Mouse (Mus musculus): ENCODE measurements around the gene H2-Eb2. TPM values are rescaled to one million over a fixed set of nuclear protein-coding genes. Genes with fewer than 3 reads are reported as not detected.

H2-Eb2 gene
- polyA plus RNA-seq, 1 experiment from 2014 or later: 0.08 TPM

DNA sequence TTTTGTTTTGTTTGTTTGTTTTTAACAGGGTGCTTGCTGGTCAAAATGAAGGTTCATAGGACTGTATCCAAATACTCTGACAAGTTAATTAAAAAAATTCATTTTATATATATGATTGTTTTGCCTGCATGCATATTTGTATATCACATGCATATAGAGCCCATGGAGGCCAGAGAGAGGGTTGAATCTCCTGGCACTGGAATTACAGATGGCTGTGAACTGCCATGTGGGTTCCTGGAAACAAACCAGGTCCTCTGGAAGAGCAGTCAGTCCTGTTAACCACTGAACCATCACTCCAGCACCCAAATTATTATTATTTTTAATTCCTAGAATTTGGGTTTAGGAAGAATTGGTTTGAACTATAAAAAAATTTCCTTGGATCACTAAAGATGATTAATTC, 30.2 kb upstream of the H2-Eb2 start:
- Histone ChIP-seq H3K4me2 (no peak overlapping the region), H3K4me1 (peaks cover 7% of the 10 kb centered on the region; the same call in 1 of the 2 replicates), H3K4me3 (no peak overlapping the region), H3K27ac (no peak overlapping the region), H3K9me3 (no peaks in the 10 kb centered on the region), H3K9ac (no peak overlapping the region), H3K27me3 (replicated peaks) (no peaks in the 10 kb centered on the region), H3K36me3 (replicated peaks) (no peaks in the 10 kb centered on the region)
- ATAC-seq (replicated peaks): no peak

DNA sequence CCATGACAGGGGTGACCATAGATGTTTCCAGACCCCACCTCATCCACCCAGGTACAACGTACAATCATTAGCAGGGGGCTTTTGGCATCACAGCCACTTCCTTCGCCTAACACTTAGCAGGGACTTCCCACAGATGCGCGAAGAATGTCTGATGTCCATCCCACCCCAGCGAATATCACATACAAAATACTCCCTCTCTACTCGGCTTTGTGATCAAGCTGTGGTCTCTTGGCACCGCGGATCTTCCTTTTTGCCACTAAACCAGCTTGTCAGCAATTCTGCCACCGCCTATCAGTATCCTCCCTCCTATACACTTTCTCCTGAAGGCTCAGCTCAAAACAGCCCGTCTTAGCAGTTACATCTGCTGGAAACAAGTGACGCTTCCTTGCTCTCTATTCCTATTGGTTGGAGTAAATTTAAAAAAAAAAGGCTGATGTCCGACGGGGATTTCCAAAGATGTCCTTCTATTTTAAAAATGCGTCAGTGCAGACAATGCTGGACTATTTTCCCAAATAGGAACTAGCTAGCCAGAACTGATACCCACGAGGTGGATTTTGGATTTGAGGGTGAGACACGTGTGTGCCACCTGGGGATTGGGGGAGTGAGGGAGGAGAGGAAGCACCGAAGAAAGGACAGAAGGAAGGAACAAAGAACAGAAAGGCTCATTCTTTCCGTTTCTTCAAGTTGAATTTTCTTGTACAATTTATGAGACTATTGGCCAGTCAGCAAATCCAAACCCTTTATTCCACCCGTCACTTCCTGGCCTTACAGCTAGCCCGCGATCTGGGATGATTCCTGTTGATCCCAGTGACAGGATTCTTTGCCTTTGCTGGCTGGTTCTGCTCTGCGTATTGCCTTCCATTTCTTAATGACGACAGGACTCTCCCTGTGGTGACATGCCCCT, 29.3 kb upstream of the H2-Eb2 start:
- Histone ChIP-seq H3K4me2 (peak overlapping the region; percentile 45), H3K27me3 (replicated peaks) (no peaks in the 10 kb centered on the region), H3K4me1 (peaks cover 7% of the 10 kb centered on the region; the same call in 1 of the 2 replicates), H3K36me3 (replicated peaks) (no peaks in the 10 kb centered on the region), H3K9me3 (no peaks in the 10 kb centered on the region), H3K9ac (peak overlapping the region; percentile 33), H3K4me3 (peak overlapping the region; percentile 41), H3K27ac (peak overlapping the region; percentile 53)
- peak; percentile 93 for ATAC-seq (replicated peaks)
- WGBS: 20% methylated on average over 23 of the region's 23 CpGs

DNA sequence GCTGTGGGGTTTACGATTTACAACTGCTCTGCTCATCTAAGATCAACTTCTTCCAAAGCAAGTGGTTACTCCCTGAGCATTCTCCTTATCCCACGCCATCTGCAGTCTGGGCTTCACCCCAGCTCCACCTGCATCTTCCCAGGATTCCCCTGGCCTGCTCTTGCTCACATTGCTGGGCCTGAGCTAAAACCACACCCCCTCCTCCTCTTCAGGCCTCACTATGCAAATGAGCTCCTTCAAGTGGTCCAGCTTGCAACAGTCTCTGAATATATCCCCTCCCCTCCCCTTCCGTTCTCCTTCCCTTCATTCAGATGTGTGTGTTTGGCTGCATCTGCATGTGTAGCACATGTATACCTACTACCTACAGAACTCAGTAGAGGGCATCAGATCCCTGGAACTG, 26.1 kb upstream of the H2-Eb2 start:
- Histone ChIP-seq H3K9ac (no peak overlapping the region), H3K27ac (no peak overlapping the region), H3K4me3 (no peak overlapping the region), H3K9me3 (no peaks in the 10 kb centered on the region), H3K36me3 (replicated peaks) (no peaks in the 10 kb centered on the region), H3K27me3 (replicated peaks) (no peaks in the 10 kb centered on the region), H3K4me2 (no peak overlapping the region), H3K4me1 (peaks cover 3% of the 10 kb centered on the region; the same call in 1 of the 2 replicates)
- WGBS: 67% methylated on average over 3 of the region's 3 CpGs
- no peak for ATAC-seq (replicated peaks)

DNA sequence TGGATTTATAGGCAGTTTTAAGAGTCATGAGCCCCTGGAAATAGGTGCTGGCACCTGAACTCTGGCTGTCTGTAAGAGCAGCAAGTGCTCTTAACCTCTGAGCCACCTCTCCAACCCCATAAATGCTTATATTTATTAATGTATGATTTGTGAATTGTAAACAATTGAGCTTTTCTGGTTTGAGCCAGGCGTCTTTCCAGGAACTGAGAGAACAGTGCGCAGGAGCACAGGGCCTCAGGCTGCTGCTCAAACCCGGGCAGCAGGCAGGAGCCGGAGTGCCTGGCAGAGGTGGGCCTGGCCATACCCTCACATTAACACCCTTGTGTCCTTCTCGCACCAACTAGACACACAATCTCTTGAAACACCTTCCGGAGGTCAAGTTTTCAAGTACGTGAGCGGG, 25.4 kb upstream of the H2-Eb2 start:
- no peak for ATAC-seq (replicated peaks)
- Histone ChIP-seq H3K4me3 (no peak overlapping the region), H3K27me3 (replicated peaks) (no peaks in the 10 kb centered on the region), H3K4me1 (peaks cover 3% of the 10 kb centered on the region; the same call in 1 of the 2 replicates), H3K9ac (no peak overlapping the region), H3K4me2 (no peak overlapping the region), H3K9me3 (no peaks in the 10 kb centered on the region), H3K36me3 (replicated peaks) (no peaks in the 10 kb centered on the region), H3K27ac (no peak overlapping the region)
- 91% methylated on average over 8 of the region's 8 CpGs for WGBS

DNA sequence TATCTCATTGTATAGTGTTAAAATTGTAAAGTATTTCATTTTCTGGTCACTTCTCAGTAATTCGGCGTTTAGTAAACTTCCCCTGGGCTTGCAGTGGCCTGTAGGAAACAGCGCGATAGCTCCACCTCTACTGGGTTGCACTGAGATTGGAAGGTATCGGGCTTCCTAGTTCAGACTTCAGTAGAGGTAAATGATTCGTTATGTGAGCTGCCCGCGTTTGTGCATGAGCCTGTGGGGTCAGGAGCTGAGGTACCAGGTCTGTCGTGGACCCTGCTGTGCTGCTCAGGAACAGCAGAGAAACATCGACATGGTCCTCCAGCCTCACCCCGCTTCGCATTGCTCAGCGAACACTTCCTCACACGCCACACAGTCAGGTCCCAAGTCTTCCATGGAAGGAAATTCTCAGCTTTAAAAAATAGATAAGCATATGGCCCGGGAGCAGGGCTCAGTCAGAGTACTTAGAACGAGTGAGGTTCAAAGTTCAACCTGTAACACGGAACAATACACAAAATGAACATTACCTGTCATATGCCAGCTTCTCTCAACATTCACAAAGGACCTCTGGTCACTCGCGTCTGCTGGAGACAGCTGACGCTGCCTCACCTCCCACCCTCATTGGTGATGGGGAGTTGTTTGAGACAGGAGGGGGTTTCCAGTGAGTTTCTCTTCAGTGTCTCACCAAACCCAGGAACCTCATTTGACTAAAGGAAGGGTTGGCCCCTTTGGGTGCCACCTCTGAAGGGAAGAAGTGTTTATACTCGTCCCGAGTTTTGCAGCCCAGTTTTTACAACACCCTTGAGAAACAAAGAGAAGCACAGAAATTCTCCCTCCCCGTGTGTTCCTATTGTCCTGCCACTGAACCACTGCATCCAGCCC, 24.5 kb upstream of the H2-Eb2 start:
- H3K4me2 ChIP-seq: no peak overlapping the region
- no peak overlapping the region for H3K27ac ChIP-seq
- peaks cover 3% of the 10 kb centered on the region; the same call in 1 of the 2 replicates for H3K4me1 ChIP-seq
- H3K9ac ChIP-seq: no peak overlapping the region
- WGBS: 78% methylated on average over 23 of the region's 23 CpGs
- H3K4me3 ChIP-seq: no peak overlapping the region
- no peaks in the 10 kb centered on the region for H3K9me3 ChIP-seq
- H3K27me3 ChIP-seq (replicated peaks): no peaks in the 10 kb centered on the region
- no peaks in the 10 kb centered on the region for H3K36me3 ChIP-seq (replicated peaks)
- no peak for ATAC-seq (replicated peaks)

DNA sequence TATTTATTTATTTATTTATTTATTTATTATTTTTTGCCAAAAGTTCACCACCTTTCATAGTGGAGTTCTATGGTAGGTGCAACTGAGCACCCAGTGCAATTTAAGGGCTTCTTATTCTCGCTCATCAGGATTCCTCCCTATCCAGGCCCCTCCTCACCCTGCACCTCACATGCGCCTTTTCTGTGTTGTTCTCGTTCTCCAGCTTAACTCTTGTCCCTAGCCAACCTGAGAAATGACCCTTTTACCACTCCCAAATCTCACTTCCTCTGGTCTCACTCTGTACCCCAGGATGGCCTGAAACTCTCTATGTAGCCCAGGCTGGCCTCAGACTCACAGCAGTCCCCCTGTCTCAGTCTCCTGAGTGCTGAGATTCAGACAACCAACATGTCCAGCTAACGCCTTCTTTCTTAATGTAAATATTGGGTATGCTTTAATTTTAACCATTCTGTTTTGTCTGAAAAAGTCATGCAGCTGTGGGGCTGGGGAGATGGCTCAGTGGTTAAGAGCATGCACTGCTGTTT, 23.7 kb upstream of the H2-Eb2 start:
- H3K27ac ChIP-seq: no peak overlapping the region
- H3K27me3 ChIP-seq (replicated peaks): no peaks in the 10 kb centered on the region
- H3K4me3 ChIP-seq: no peak overlapping the region
- no peak overlapping the region for H3K4me2 ChIP-seq
- no peaks in the 10 kb centered on the region for H3K9me3 ChIP-seq
- H3K9ac ChIP-seq: no peak overlapping the region
- ATAC-seq (replicated peaks): no peak
- H3K36me3 ChIP-seq (replicated peaks): no peaks in the 10 kb centered on the region
- 93% methylated on average over 4 of the region's 4 CpGs for WGBS
- H3K4me1 ChIP-seq: peaks cover 3% of the 10 kb centered on the region; the same call in 1 of the 2 replicates

DNA sequence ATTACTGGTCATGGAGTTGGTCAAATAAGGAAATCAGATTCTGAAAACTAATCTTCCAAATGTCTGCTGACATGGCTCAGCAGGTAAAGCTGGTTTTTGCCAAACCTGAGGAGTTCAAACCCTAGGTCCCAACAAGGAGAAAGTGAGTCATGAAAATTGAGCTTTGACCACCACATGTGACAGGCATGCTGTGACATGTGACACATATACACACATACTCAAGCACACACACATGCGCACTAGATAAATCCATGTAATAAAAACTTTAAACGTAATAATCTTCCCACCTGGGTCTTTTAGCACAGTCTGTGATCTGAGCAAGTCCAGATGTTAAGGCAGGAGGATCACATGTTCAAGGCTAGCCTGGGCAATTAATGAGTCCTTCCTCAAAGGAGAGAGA, 21.7 kb upstream of the H2-Eb2 start:
- Histone ChIP-seq H3K4me3 (no peak overlapping the region), H3K27ac (no peak overlapping the region), H3K9me3 (no peaks in the 10 kb centered on the region), H3K9ac (no peak overlapping the region), H3K27me3 (replicated peaks) (0 out of 2 replicates have a peak, but pooled peaks cover 3% of the 10 kb centered on the region), H3K36me3 (replicated peaks) (no peaks in the 10 kb centered on the region), H3K4me1 (no peaks in the 10 kb centered on the region), H3K4me2 (no peak overlapping the region)
- ATAC-seq (replicated peaks): no peak
- 93% methylated on average over 2 of the region's 2 CpGs for WGBS

DNA sequence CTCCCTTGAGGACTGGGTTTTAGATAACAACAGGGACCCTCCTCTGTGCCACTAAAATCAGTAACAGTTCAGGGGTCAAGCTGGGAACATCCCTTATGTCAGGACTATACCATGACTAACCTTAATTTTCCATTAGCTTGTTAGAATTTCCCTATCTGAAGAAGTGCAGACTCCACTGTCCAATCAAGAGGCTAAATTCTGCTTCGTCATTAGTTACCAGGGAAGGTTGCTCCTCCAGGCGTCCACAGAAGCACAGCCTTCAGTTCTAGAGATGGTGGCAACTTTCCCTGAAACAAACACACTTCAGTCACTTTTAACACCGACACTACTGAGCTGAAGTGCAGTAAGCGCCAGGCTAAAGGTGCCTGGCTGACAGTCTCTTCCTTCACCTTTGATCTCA, 20.7 kb upstream of the H2-Eb2 start:
- no peaks in the 10 kb centered on the region for H3K36me3 ChIP-seq (replicated peaks)
- H3K4me2 ChIP-seq: no peak overlapping the region
- no peaks in the 10 kb centered on the region for H3K9me3 ChIP-seq
- 0 out of 2 replicates have a peak, but pooled peaks cover 3% of the 10 kb centered on the region for H3K27me3 ChIP-seq (replicated peaks)
- no peak; the same call in 1 of the 2 replicates for ATAC-seq (replicated peaks)
- peaks cover 4% of the 10 kb centered on the region; the same call in 1 of the 2 replicates for H3K4me1 ChIP-seq
- H3K27ac ChIP-seq: no peak overlapping the region
- WGBS: 38% methylated on average over 4 of the region's 4 CpGs
- H3K9ac ChIP-seq: no peak overlapping the region
- H3K4me3 ChIP-seq: no peak overlapping the region

DNA sequence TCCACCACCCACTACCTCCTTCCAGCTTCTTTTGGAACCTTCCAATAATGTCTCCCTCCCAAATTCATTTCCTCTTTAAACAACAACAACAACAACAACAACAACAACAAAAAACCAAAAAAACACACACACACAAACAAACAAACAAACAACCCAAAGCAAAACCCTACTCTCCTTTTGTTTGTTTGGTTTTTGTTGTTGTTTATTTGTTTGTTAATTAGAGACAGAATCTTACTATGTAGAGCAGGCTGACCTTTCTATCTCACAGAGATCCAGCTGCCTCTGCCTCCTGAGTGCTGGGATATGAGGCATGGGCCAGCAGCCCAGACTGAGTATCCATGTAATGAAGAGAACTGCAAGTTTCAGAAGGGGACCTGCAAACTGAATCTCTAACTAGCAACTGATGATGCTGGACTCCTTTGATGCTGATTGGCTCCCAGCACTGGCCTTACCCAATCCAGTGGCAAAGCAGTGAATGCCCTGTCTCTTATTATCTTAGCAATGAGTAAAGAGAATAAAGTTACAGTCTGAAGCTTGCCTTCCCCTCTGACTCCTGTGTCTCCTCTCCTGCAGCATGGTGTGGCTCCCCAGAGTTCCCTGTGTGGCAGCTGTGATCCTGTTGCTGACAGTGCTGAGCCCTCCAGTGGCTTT, 20.0 kb upstream of the H2-Eb2 start, which contains the start of gene H2-Eb1:
Gene H2-Eb1 (plus strand): TSS at position 488 of the 651 bp plus-strand sequence.
- H3K9ac ChIP-seq: no peak within 1 kb of the TSS
- peaks cover 4% of the 10 kb centered on the region; the same call in 1 of the 2 replicates for H3K4me1 ChIP-seq
- H3K36me3 ChIP-seq (replicated peaks): no peaks in the 10 kb centered on the region
- H3K27ac ChIP-seq: no peak within 1 kb of the TSS
- no peak within 1 kb of the TSS for H3K4me2 ChIP-seq
- no peaks in the 10 kb centered on the region for H3K9me3 ChIP-seq
- no peak within 1 kb of the TSS for H3K4me3 ChIP-seq
- ATAC-seq (replicated peaks): peak; percentile 85
- H3K27me3 ChIP-seq (replicated peaks): 0 out of 2 replicates have a peak, but pooled peaks cover 3% of the 10 kb centered on the region

DNA sequence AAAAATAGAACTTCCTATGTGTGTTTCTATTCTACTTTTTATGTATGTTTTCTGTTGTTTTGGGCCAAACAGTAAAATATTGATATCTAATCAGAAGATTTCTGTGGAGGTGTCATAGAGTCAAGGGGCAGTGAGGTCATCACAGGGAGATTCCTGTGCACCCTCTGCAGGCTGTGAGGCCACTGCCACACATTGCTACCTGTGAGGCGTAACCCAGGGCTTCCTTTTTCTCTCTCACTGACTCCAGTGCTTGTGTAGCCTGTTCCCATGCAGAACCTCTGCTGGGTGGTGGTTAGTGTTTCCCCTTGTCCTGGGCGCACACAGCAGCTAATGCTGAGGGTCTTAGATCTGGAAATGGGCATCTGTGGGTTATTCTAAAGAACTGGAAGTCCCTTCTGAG, 19.1 kb upstream of the H2-Eb2 start:
- 0 out of 2 replicates have a peak, but pooled peaks cover 3% of the 10 kb centered on the region for H3K27me3 ChIP-seq (replicated peaks)
- H3K9ac ChIP-seq: no peak overlapping the region
- H3K4me3 ChIP-seq: no peak overlapping the region
- H3K27ac ChIP-seq: no peak overlapping the region
- H3K4me2 ChIP-seq: no peak overlapping the region
- no peak for ATAC-seq (replicated peaks)
- no peaks in the 10 kb centered on the region for H3K36me3 ChIP-seq (replicated peaks)
- peaks cover 4% of the 10 kb centered on the region; the same call in 1 of the 2 replicates for H3K4me1 ChIP-seq
- no peaks in the 10 kb centered on the region for H3K9me3 ChIP-seq
- 89% methylated on average over 2 of the region's 2 CpGs for WGBS

DNA sequence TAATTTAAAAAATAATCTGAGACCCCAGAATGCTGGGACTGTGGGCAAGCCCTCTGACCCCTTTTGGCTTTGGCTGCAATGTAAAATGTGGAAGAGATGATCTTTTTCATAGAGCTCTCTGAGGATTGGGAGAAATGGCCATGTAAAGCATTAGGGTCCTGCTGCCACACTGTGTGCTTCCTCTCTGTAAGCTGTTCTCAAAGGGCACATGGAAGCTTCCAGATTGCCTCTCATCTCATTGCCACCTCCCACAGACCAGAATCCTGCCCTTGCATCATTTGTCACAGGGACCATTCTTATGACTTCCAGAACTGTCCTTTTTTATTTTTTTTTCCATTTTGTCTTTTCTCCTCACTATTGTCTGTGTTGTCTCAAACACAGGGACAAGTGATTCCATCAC, 18.2 kb upstream of the H2-Eb2 start:
- no peak for ATAC-seq (replicated peaks)
- Histone ChIP-seq H3K4me2 (no peak overlapping the region), H3K27ac (no peak overlapping the region), H3K4me3 (no peak overlapping the region), H3K9ac (no peak overlapping the region), H3K27me3 (replicated peaks) (0 out of 2 replicates have a peak, but pooled peaks cover 3% of the 10 kb centered on the region), H3K4me1 (peaks cover 4% of the 10 kb centered on the region; the same call in 1 of the 2 replicates), H3K9me3 (no peaks in the 10 kb centered on the region), H3K36me3 (replicated peaks) (no peaks in the 10 kb centered on the region)
